Mouse (Mus musculus) kidney, postnatal 10 days (tissue): Measurements from ENCODE around the gene March7.

Experiments used
- DNase-seq: peaks from one replicate; pipeline ENCODE4 v3.0.0; 2021; ENCODE audit warnings: mixed read lengths

The March7 gene

DNA sequence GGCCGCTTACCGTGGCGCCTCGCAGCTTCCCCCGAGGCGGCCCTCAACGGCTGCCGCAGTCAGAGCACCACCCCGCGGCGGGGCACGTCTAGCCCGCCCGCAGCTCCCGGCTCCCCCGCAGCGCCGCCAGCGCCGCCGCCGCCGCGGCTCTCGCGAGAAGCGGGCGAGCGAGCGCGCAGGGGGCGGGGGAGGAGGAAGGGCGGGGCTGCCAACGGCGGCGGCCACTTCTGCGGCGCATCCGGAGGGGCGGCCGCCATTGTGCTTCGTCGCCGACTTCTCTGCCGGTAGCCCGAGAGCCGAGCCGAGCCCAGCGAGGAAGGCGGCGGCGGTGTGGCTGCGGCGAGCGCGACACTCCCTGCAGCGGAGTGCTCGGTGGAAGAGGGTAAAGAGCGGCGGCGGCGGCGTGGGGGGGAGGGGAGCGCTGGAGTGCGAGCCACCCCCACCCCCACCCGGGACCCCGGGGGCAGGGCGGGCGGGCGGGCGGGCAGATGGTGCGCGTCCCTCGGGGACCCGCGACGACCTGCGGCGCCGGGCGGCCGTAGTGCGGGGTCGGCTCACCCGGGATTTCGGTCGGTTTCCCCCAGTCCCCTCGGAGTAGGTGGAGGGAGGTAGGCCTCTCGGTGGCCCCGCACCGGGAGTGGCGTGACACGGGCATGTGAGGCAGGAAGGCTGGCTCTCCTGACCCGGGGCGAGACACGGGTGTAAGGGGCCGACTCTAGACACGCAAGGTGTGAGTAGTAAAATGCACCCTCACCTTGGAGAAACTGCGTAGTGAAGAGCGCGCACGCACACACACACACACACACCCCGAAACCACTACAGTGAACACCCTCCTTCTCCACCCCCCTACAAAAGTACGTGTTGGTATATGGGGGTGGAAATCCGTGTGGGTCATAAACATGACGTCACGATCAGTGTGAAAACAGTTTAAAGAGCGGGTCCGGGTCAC is at the start of gene March7, which contains the start of gene Baz2b:
Gene March7 (plus strand): TSS at position 185 of the 949 bp plus-strand sequence.
Gene Baz2b (minus strand): TSS at position 137 of the 949 bp plus-strand sequence.
- DNase-seq = peak; percentile 94

DNA sequence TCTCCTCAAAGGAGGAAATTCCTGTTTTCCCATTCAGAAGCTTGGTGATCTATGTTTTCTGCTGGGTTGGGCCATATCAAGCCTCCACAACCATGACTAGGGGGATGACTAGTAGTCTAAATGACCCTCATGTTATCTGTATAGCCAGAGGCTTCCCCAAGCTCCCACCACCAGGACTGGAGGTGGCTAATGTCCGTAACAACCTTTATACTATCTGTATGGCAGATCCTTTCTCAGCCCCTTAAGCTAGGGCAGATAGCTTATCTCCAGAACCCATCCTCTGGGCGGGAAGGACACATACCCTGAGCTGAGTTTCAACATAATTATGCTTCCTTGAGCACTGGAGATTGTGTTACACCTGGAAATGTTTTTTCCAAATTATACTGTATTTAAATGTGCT is 45.9 kb upstream of the March7 start:
- DNase-seq = no peak

DNA sequence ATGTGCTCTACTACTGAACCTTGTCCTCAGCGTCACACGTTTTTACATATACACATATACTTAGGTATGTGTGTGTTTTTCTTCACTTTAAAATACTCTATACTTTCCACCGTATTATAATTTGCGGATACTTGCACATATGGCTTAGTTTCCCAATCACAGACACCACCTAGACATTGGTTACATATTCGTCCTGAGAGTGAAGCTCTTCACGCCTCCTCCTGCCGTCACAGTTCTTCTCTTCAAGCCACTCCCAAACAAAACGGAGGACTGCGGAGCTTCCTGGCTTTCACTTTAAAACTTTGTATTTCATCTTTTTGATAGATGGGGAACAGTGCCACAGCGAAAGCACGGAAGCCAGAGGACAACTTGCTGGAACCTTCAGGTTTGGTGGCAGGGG is 44.0 kb upstream of the March7 start:
- DNase-seq = no peak

DNA sequence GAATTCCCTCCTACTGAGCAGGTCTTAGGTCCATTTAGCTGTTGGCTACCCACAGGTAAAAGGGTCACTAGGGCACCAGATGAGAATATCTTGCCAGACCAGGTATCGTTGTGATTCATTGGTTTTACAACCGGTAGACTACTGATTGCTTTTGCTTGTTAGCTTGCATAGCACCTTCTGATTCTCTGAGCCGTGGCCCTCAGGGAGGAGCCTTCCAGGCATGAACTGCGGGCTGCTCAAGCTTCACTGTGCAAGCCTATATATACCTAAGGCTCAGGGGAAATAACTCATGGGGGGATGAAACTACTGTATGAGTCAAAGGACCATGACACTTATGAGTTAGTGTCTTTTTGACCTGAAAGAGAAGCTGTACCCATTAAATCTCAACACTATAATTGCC is 42.8 kb upstream of the March7 start:
- DNase-seq = no peak

DNA sequence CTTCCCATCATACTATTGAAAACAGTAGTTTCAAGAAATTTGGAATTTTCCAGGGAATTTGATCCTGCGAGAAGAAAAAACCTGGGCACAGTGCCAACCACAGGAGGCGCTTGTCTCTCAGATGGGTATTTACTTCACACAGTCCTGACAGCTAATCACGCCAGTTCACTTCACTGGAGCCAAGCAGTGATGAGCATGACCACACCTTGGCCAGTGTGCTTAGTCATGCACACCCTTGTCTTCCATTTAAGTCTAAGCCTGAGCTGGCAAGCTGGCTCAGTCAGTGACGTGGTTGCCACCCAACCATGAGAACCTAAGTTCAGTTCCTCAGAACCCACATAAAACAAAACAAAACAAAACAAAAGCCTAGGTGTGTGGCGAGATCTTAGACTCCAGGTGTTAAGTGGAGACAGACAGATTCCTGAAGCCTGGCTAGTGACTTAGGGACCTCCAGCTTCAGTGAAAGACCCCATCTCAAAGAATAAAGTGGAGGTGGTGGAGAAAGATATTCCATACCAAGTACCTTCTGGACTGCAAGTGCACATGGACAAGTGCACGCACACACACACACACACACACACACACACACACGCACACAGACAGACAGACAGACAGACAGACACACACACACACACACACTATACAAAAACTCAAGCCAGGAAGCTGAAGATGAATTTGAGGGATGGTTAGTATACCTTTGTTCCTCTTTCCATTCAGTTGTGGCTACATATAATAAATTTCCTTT is 37.7 kb upstream of the March7 start:
- peak; percentile 52 for DNase-seq

DNA sequence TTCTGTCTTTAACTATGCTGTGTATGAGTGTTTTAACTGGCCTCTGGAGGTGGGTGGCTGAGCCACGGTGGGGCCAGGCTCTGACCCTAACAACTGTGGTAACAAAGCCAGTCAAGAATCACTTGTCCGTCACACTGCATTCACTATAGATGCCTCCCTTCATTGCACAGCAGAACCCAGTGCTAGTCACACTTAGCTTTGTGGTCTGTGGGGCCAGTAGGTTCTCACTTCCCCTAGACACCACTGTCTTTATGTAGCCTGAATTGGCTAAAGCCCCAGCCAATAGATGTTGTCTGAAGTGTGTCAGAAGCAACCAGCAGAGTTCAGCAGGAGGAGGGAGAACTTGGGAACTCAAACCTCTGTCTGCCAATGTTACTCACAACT is 37.2 kb upstream of the March7 start:
- DNase-seq = no peak

DNA sequence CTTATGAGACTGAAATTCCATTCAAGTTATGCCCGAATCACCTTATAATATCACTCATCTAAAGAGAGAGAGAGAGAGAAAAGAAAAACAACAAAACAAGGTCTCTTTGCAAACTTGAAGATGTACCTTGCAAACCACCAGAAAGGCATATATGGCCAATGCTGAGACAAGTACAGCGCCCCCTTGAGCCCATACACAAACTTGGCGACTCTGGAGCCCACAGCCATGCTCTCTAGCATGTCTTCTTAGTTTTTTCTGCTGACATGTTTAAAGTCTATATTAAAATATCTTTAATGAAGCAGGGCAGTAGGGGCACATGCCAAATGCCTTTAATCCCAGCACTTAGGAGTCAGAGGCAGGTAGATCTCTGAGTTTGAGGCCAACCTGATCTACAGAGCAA is 36.5 kb upstream of the March7 start:
- no peak for DNase-seq

DNA sequence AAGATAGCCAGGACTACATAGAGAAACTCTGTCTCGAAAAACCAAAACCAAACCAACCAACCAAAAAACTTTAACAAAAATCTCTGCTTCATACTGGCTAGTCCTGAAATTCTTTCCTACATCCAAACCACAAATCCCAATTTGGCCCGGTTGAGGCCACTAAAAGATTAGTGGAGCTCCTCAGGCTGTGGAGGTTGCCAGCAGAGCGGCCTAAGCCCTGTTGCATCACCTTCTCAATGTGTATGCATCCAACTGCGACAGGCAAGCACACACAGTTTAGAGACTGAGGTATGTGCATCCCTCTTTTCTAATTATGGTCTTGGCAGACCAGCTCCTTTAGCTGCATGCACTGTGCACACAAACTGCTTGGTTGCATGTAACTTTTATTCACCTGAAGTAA is 36.1 kb upstream of the March7 start:
- no peak for DNase-seq

DNA sequence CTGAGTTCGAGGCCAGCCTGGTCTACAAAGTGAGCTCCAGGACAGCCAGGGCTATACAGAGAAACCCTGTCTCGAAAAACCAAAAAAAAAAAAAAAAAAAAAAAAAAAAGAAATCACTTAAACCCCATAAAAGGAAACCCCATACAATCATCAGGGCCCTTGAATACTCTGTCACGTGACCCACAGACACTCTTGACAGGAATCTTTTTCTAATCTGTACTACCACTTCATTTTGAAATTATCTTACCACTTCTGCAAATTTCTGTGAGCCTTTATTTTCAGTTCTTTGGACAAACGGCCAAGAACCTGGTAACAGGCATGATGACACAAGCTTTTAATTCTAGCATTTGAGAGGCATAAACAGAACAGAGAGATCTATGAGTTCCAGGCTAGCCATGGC is 34.6 kb upstream of the March7 start:
- no peak for DNase-seq

DNA sequence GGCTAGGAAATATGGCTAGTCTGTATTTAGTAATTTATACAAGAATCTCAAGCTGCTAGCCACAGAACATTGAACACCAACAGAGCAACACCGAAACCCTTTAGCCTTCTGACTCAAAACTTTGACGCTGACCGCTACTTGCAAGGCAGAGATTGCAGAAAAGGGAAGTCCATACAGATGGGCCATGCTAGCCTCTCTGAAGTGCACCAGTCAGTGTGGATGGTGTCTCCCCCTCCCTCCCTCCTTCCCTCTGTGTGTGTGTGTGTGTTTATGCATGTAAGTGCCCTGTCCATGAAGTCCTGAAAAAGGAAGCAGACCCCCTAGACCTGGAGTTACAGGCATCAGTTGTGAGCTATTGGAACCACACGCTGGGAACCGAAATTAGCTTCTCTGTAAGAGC is 33.6 kb upstream of the March7 start:
- DNase-seq = no peak

DNA sequence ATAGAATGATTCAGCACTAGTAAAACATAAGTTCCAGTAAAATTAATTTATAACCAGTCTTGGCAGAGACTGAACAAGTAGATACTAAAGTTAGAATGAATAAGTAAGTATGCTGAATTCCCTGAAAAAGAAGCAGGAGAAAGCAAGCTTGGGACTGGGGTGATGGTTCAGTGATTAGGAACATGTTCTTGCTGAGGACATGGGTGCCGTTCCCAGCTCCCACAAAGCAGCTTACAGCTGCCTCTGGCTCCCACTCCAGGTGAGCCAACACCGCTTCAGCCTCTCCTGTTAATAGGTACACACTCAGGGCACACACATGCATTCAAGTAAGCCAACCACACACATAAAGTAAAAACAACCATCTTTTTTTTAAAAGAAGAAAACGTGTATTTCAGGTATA is 32.2 kb upstream of the March7 start:
- no peak for DNase-seq

DNA sequence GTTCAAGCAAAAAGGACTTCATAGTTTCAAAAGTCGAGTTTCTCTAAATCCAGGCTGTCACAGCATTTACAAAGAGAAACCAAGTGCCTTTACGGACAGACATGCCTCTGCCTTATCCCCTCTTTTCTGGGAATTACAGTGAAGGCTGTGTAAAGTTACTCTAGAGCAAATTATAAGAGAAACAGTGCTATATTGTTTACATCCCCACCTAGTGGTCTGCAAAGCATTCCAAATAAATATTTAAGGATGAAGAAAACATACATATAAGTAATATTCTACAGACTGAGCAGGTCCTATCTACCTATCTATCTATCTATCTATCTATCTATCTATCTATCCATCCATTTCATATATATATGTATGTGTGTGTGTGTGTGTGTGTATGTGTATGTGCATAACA is 28.0 kb upstream of the March7 start:
- no peak for DNase-seq

DNA sequence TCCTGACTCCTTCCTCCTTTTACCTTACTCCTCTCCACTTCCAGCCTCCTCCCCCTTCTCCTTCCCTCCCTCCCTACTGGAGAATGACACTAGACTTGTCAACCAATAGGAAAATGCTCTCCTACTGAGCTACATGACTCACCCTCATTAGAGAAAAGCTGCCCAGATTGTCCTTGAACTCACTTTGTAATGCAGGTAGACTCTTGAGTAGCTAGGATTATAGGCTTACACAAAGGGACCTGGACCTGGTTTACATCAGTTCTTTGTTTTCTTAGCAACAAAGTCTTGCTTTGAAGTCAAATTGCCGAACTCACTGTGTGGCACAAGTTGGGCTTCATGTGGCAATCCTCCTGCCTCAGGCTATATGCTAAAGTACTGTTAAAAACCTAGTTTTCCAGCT is 12.8 kb upstream of the March7 start:
- no peak for DNase-seq

DNA sequence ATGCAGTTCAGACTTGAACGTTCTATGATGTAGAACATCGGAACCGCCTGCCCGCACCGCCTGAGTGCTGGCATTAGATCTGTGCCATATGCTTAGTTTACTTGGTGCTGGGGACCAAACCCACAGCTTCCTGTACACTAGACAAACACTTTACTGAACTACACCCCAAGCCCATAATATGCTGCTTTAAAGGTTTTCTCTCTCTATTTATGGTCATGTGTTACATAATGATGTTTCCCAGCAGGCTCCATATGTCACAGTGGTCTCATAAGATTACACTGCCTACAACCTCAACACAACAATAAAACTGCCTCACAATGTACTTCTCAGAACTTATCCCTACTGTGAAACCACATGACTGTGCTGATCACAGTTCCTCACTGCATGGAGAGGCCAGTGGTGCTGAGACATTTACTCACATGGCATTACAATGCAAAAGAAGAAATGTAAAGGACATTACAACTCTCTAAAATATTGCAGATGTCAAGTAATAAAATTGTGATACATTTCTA is 9.6 kb upstream of the March7 start:
- no peak for DNase-seq

DNA sequence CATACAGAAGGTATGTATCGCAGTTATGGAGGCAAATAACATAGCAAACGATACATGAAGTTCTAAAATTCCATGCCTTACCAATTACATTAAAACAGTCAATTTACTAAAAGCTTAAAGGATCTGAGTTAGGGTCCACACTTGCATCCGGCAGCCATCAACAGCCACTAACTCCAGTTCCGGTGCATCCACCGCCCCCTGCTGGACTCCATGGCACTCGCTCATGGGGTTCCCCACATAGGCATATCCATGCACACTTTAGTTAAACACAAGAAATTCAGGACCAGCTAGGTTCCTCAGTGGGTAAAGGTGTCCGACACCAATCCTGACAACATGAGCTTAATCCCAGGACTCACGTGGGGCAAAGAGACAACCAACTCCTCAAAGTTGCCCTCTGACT is 9.0 kb upstream of the March7 start:
- peak; percentile 80 for DNase-seq

DNA sequence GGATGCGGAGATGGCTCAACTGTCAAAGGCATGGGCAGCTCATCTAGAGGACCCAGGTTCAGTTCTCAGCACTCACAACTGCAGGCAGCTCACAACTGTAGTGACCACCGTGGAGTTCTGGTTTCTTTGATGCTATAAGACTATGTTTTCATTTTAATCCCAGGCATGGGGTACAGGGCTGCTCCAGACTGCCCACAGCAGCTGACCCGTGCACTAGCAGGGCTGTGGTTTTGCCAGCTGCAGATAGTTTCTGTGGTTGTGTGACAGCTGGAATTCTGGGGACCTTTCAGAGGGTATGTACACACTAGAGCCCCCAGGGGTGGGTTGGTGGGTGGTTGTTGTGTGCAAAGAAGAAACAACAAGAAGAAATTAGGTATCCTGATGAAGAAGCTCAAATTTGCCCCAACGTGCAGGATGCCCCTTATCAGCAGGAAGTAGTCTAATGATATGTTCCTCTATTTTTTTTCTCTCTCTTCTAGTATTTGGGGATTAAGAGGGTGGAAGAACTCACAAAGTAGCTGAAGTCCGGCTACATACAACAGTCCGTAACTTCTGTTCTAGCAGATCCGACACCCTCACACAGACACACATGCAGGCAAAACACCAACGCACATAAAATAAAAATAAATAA is 6.7 kb upstream of the March7 start:
- DNase-seq = no peak

DNA sequence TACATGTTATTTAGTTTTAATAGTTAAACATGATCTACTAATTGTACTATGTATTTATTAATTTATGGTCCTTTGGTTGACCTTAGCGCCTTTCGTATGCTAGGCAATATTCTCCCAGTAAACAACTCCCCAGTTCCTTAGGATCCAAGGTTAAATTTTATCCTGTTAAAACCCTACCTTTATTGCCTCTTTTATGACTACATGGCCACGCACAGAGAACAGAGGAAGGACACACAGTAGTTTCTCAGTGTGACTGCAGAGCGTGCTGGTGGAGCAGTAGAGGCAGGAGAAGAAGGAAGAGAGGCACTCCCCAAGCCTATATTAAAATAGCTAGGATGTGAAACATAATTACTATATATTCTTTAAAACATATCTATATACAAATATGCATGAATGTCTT is 6.0 kb upstream of the March7 start:
- DNase-seq = no peak

DNA sequence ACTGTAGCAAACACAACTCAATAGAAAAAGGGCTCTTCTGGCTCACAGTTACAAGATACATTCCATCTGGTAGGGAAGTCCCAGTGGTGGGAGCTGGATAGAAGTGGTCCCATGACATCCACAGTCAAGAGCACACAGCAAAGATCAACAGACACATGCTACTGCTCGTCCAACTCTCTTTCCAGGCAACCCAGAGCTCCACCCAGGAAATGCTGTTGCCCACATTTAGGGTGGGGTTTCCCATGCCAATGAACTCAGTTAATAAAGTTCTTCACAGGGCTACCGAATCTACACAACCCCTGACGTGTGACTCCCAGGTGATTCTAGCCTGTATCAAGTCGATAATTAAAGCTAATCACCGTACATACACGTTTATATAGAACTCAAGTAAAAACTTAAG is 5.5 kb upstream of the March7 start:
- DNase-seq = no peak

DNA sequence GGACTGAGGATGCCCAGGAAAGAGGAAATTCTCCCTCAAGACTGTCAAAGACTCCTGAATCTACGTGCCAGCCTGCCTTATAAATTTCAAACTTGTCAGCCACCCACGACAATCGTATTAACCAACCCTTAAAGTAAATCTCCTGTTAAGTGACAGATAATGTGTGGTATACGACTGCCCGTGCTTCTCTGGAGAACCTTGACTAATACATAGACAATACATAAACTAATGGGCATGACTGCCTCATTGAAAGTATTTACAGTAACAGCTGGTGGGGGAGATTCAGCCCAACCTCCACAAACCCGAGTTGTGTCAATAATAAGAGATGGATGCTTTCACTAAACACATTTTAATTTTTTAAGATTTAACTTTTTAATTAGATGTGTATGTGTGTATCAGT is 3.9 kb upstream of the March7 start:
- no peak for DNase-seq

DNA sequence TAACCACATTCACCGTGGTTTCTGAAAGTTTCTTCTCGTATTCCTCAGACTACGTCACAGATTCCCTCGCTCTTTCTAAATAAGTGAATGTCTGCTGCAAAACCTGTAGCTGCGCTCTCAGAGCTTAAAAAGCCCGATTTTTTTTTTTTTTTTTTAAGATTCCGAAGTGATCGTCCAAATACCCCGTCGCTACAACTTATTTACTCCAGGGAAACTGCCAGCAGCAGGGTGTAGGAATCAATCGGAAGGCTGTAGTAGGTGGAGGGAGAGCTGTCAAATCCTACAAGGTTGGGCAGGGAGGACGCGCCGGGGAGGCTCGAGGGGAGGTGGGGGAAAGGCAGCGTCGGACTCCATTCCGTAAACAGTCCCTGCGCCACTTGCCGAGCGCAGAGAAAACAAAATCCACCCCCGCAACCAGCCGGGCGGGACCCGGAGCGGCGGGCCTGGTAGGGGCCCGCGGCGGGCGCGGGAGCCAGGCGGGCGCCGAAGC is 520 bp upstream of the March7 start:
- peak; percentile 68 for DNase-seq

DNA sequence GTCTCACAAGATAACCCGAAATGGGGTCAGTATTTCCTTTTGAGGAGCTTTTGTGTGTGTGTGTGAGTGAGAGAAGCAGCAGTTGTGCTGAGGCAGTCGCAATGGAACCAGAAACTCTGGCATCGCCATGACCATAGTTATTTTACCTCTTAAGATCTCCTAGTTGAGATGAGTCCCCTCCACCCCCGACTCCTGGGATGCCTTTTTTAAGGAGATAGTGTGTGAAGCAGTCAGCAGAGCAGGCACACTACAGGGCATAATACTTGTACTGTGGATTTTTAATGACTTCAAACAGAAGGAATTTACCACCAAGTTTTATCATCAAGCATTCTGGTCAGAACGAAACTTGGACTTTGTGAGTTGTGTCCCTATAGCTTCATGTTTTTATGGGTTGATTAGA is 1.1 kb downstream of the March7 start:
- no peak for DNase-seq

DNA sequence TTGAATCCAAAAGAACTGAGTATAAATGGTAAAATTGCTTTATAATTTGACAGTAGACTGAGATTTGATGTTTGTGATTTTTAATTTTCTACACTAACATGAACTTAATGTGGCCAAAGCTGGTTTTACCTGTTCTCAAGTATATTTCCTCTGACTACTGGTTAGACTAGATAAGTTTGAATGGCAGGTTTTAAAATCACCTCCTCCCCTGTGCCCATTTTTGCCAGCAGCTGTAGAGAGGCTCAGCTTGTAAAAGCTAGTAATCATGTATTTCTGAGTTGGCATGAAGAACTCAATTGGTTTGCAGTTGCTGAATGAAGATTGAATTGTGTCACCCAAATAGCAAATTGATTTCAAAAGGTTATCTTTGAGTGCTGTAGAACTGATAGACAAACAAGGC is 2.8 kb downstream of the March7 start:
- no peak for DNase-seq

DNA sequence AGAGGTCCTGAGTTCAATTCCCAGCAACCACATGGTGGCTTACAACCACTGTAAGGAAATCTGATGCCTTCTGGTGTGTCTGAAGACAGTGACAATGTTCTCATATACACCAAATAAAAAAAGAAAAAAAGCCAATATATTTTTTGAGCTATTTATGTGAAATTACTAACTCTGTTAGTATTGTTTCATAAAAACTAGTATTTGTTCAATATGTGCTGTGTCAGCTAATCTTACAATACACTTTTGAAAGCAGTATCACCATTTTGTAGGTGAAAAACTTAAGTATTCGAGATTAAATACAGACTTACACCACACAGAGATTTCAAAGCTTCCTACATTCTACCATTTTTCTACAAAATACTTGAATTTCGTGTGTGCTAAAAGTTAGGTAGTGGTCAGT is 5.0 kb downstream of the March7 start:
- no peak for DNase-seq
